ENCODE assay signal across 9 mouse cellular contexts in the genomic region with DNA sequence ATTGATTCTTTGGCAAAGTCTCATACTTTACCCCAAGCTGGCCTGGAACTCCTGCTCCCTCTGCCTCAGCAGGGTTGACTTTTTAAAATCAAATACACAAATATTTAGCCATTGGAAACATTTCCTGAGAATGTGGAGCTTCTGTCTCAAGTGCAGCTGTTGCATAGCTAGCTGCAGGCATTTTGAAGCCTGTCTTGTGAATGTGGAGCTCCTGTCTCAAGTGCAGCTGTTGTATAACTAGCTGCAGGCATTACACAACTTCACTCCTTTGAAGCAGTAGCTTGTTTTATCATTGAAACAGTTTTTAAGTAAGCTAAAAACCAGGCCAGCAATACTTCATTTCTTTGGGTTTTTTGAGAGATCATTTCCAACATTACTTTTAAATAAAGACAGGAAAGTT. TPM values are rescaled to one million over a fixed set of nuclear protein-coding genes. Genes with fewer than 3 reads are reported as not detected.
DNase-seq lines count a peak whose midpoint lies in the region; ATAC-seq lines count a peak whose summit lies in the region.
"Had no signal": no experiment of that assay in that cellular context is flagged by ENCODE, and none has a peak within 500 bp of the region (broad histone marks: within the 10 kb centered on the region; RNA-seq: fewer than 3 reads in every experiment).

No protein-coding gene starts in this region.

- H3K9me3 ChIP-seq in forebrain, embryonic 14.5 days (replicated peaks; ENCODE audit: control insufficient read depth, low read length) = no peaks in the 10 kb centered on the region
- H3K9me3 ChIP-seq in forebrain, embryonic 12.5 days = no peaks in the 10 kb centered on the region
- H3K9me3 ChIP-seq in liver, embryonic 12.5 days (replicated peaks) = no peaks in the 10 kb centered on the region
- no peaks in the 10 kb centered on the region for H3K9me3 ChIP-seq in neural tube, embryonic 15.5 days (replicated peaks)

- intact Hi-C loops in heart, postnatal 10 days (cut with DNase I) = loop anchor here (2.0 to 10.0 kb wide), 4 partner anchors 87 to 339 kb away; partner anchors contain the start of gene BC035044

- no peak for ATAC-seq in forebrain, embryonic 14.5 days
- ATAC-seq in forebrain, embryonic 12.5 days (ENCODE audit: low FRiP score) = no peak
- no peak for ATAC-seq in liver, embryonic 12.5 days
- no peak for ATAC-seq in neural tube, embryonic 15.5 days (ENCODE audit: low FRiP score)

- no peak overlapping the region for H3K4me3 ChIP-seq in forebrain, embryonic 14.5 days (ENCODE audit: low read depth, low read length)
- no peak overlapping the region for H3K4me3 ChIP-seq in forebrain, embryonic 12.5 days (replicated peaks)
- peak overlapping the region; percentile 50 for H3K4me3 ChIP-seq in liver, embryonic 12.5 days
- H3K4me3 ChIP-seq in neural tube, embryonic 15.5 days (replicated peaks) = peak overlapping the region; percentile 24

- no peaks in the 10 kb centered on the region for H3K36me3 ChIP-seq in forebrain, embryonic 14.5 days (ENCODE audit: control insufficient read depth, insufficient read depth, low read length)
- no peaks in the 10 kb centered on the region for H3K36me3 ChIP-seq in forebrain, embryonic 12.5 days (replicated peaks)
- peaks cover 35% of the 10 kb centered on the region for H3K36me3 ChIP-seq in liver, embryonic 12.5 days
- no peaks in the 10 kb centered on the region for H3K36me3 ChIP-seq in neural tube, embryonic 15.5 days
- H3K36me3 ChIP-seq: G1E had no signal

- no peak overlapping the region for H3K27ac ChIP-seq in forebrain, embryonic 14.5 days (ENCODE audit: low read depth, low read length)
- H3K27ac ChIP-seq in forebrain, embryonic 12.5 days = no peak overlapping the region
- H3K27ac ChIP-seq in liver, embryonic 12.5 days = peak overlapping the region; percentile 41; the same call in 1 of the 2 replicates
- no peak overlapping the region for H3K27ac ChIP-seq in neural tube, embryonic 15.5 days (replicated peaks)

- no peak overlapping the region for H3K4me2 ChIP-seq in forebrain, embryonic 14.5 days (ENCODE audit: low read length)
- no peak overlapping the region for H3K4me2 ChIP-seq in forebrain, embryonic 12.5 days
- peak overlapping the region; percentile 59 for H3K4me2 ChIP-seq in liver, embryonic 12.5 days
- H3K4me2 ChIP-seq in neural tube, embryonic 15.5 days = peak overlapping the region; percentile 22; the same call in 1 of the 2 replicates

- no peaks in the 10 kb centered on the region for H3K4me1 ChIP-seq in forebrain, embryonic 14.5 days (ENCODE audit: control insufficient read depth, insufficient read depth, low read length)
- peaks cover 11% of the 10 kb centered on the region; the same call in 1 of the 2 replicates for H3K4me1 ChIP-seq in forebrain, embryonic 12.5 days
- peaks cover 8% of the 10 kb centered on the region; the same call in 1 of the 2 replicates for H3K4me1 ChIP-seq in liver, embryonic 12.5 days
- H3K4me1 ChIP-seq in neural tube, embryonic 15.5 days = peaks cover 4% of the 10 kb centered on the region

- H3K27me3 ChIP-seq in forebrain, embryonic 14.5 days (replicated peaks; ENCODE audit: control insufficient read depth, insufficient read depth, low read length) = no peaks in the 10 kb centered on the region
- H3K27me3 ChIP-seq in forebrain, embryonic 12.5 days = no peaks in the 10 kb centered on the region
- no peaks in the 10 kb centered on the region for H3K27me3 ChIP-seq in liver, embryonic 12.5 days (replicated peaks)
- no peaks in the 10 kb centered on the region for H3K27me3 ChIP-seq in neural tube, embryonic 15.5 days (replicated peaks)

- peak; percentile 2 for DNase-seq in forebrain, embryonic 14.5 days (ENCODE audit: low spot score)
- DNase-seq in MEL-GATA-1-ER (ENCODE audit: extremely low read depth, low read depth) = peak; percentile 15
- peak; percentile 53 to 62 for DNase-seq in heart, postnatal 10 days
- DNase-seq in spleen, postnatal 4 days (ENCODE audit: low spot score in 2 of 2) = no peak
- no peak for DNase-seq in frontal cortex, postnatal 14 days (ENCODE audit: low spot score in 2 of 2)

- no peak overlapping the region for H3K9ac ChIP-seq in forebrain, embryonic 14.5 days (ENCODE audit: low read length)
- no peak overlapping the region for H3K9ac ChIP-seq in forebrain, embryonic 12.5 days
- peak overlapping the region; percentile 56 for H3K9ac ChIP-seq in liver, embryonic 12.5 days
- H3K9ac ChIP-seq in neural tube, embryonic 15.5 days (replicated peaks) = no peak overlapping the region

RNA-seq across cellular contexts. Expression of gene Clec2d, which starts 1.3 kb away (rescaled TPM):
- polyA plus RNA-seq in forebrain, embryonic 14.5 days (2014; fragmentation: Nextera tagmentation; extraction: Ambion mirVana) = not detected in 2 replicates
- not detected in 2 replicates for polyA plus RNA-seq in forebrain, embryonic 12.5 days (2016; fragmentation: Nextera tagmentation; extraction: Ambion mirVana)
- total RNA-seq in heart, postnatal 10 days (2021) = 10 to 100 TPM; 28.8 to 38.7 TPM
- not detected in 2 replicates for polyA plus RNA-seq in liver, embryonic 12.5 days (2016; fragmentation: Nextera tagmentation; extraction: Ambion mirVana)
- polyA plus RNA-seq in neural tube, embryonic 15.5 days (2015; fragmentation: Nextera tagmentation; extraction: Ambion mirVana) = 0.24 and 0.40 TPM in 2 replicates
- total RNA-seq: G1E had no signal
- polyA plus RNA-seq: G1E had no signal

Comparison
In these comparisons a context has a peak if more than half of its experiments do, and no peak if none do; other contexts are left out.
1. DNase-seq: peak in forebrain, embryonic 14.5 days (single experiment), MEL-GATA-1-ER (single experiment) and heart, postnatal 10 days (2 of 2); none in spleen, postnatal 4 days (0 of 2) and frontal cortex, postnatal 14 days (0 of 2).
2. H3K4me2 ChIP-seq: peak in liver, embryonic 12.5 days (single experiment) and neural tube, embryonic 15.5 days (single experiment); none in forebrain, embryonic 14.5 days (single experiment) and forebrain, embryonic 12.5 days (single experiment).
3. H3K4me3 ChIP-seq: peak in liver, embryonic 12.5 days (single experiment) and neural tube, embryonic 15.5 days (single experiment); none in forebrain, embryonic 14.5 days (single experiment) and forebrain, embryonic 12.5 days (single experiment).